Mouse (Mus musculus) ES-Bruce4 (cell line): Measurements from ENCODE around the gene Etv6. TPM values are rescaled to one million over a fixed set of nuclear protein-coding genes. Genes with fewer than 3 reads are reported as not detected.

ENCODE experiments used
- H3K27ac ChIP-seq: 2 replicates; pipeline ENCODE4 v1.5.1; 2012; ENCODE audit warnings: low read length, inconsistent platforms; ENCODE audit not compliant: insufficient read depth
- H3K27me3 ChIP-seq: 2 replicates; pipeline ENCODE4 v1.6.1; 2012; ENCODE audit warnings: mild to moderate bottlenecking, low read length, inconsistent platforms; ENCODE audit not compliant: control insufficient read depth, poor library complexity, insufficient read depth, severe bottlenecking
- H3K36me3 ChIP-seq: 2 replicates; pipeline ENCODE4 v1.6.1; 2012; ENCODE audit warnings: inconsistent platforms, mild to moderate bottlenecking, low read length, moderate library complexity; ENCODE audit not compliant: control insufficient read depth, poor library complexity, insufficient read depth, severe bottlenecking
- H3K4me1 ChIP-seq: one replicate; pipeline ENCODE4 v1.8.1; 2011; ENCODE audit warnings: low read length; ENCODE audit not compliant: control insufficient read depth, insufficient read depth
- H3K4me3 ChIP-seq: 2 replicates; pipeline ENCODE4 v1.5.1; 2011; ENCODE audit warnings: low read depth, mild to moderate bottlenecking, low read length
- H3K9ac ChIP-seq: 2 replicates; pipeline ENCODE4 v1.6.1; 2012; ENCODE audit warnings: low read depth, mild to moderate bottlenecking, inconsistent platforms; ENCODE audit not compliant: poor library complexity, severe bottlenecking
- H3K9me3 ChIP-seq: replicated peaks from 2 replicates; pipeline ENCODE4 v1.6.1; 2012; ENCODE audit warnings: mild to moderate bottlenecking, low read length, inconsistent platforms; ENCODE audit not compliant: control insufficient read depth, poor library complexity, insufficient read depth, severe bottlenecking
- CTCF ChIP-seq: IDR thresholded peaks from one replicate; pipeline ENCODE4 v1.8.1; 2011; ENCODE audit warnings: low read depth, low read length
- EP300 ChIP-seq: IDR thresholded peaks from 2 replicates; pipeline ENCODE4 v1.6.1; 2011; ENCODE audit warnings: low read depth, low read length; ENCODE audit not compliant: insufficient read depth
- POLR2A ChIP-seq: IDR thresholded peaks from one replicate; pipeline ENCODE4 v1.8.1; 2011; ENCODE audit warnings: low read length; ENCODE audit not compliant: insufficient read depth
- polyA plus RNA-seq: library from polyadenylated mRNA; stranded (reverse); fragments of >200 nt; gene quantifications from 2 replicates; pipeline ENCODE4 v1.2.4, GENCODE M21; 2011; ENCODE audit warnings: low read depth; ENCODE audit not compliant: missing spikeins, insufficient read depth, insufficient read length

Gene Etv6
- polyA plus RNA-seq, 1 experiment = 19.9 TPM

DNA sequence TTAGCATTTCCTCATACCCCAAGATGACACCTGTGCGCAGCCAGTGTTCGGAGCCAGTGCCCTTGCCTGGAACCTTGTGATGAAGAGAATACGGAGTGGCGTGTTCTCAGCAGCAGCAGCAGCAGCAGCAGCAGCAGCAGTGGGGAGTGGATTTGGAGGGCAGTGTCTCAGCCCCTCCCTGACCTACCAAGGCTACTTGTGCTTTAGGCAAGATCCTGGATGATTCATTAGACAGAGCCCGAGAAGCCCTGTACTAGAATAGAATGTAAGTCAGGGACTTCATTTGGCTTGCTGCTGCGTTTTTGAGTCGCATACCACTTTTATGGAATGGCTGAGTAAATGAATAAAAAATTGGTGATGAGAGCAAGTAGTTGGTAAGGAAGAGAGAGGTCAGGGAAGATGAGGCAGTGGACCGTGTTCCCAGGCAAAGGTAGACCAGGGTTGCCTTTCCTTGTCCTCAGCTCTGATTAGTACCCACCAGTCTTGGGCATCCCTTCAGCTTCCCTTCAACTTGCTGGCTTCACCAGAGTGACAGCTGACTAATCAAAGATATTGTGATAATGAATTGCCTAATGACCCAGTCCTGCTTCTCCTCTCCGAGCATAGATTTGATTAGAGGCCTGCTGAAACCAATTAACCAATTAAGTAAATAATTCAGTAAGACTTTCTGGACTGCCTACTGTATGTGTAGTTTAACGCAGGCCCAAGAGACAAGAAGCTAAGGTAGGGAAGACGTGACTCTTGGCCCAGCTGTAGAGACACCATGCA, 64.7 kb downstream of the Etv6 start:
- H3K36me3 ChIP-seq = no peaks in the 10 kb centered on the region
- no peak overlapping the region for H3K9ac ChIP-seq
- no peaks in the 10 kb centered on the region for H3K27me3 ChIP-seq
- no peaks in the 10 kb centered on the region for H3K4me1 ChIP-seq
- no peaks in the 10 kb centered on the region for H3K9me3 ChIP-seq
- no peak overlapping the region for H3K4me3 ChIP-seq
- TF ChIP-seq CTCF (no peak), EP300 (no peak), POLR2A (no peak)
- no peak overlapping the region for H3K27ac ChIP-seq

DNA sequence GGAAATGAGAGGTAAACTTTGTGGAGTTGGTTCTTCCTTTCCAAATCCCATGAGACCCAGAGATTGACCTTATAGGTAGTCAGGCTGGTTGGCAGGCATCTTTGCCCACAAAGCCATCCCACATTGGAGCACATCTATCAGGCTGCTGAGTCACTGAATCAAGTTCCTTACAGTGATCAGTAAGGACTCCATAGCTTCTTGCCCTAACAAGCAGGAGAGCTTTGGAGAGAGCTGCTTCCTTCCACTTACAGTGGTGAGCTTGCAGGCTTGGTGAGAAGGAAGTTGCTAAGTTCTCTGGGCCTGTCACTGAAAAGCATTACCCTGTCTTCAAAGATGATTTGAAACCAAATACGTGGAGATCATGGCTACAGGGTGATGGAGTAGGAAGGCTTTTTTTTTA, 66.9 kb downstream of the Etv6 start:
- no peak overlapping the region for H3K27ac ChIP-seq
- H3K4me1 ChIP-seq = no peaks in the 10 kb centered on the region
- H3K4me3 ChIP-seq = no peak overlapping the region
- H3K36me3 ChIP-seq = no peaks in the 10 kb centered on the region
- no peaks in the 10 kb centered on the region for H3K27me3 ChIP-seq
- H3K9ac ChIP-seq = no peak overlapping the region
- H3K9me3 ChIP-seq = no peaks in the 10 kb centered on the region
- TF ChIP-seq POLR2A = no peak
- no peak for TF ChIP-seq CTCF
- TF ChIP-seq EP300 = no peak

DNA sequence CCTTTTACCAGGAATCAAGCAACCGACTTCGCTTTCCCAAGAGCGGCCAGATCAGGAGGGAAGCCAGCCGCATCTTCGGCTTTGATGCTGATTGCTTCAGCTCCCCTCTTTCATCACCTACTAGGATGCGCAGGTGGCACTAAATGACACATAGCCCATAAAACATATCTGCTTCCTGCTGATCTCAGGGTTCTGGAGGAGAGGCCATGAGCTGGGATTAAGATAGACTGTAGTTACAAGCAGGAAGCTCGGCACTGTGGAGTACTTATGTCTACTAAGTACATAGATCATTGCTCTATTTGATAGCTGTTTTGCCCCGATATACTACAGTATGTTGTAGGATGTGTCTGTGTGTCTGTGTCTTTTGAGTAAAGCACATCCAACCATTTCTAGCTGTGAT, 68.0 kb downstream of the Etv6 start:
- H3K9ac ChIP-seq = no peak overlapping the region
- H3K36me3 ChIP-seq = no peaks in the 10 kb centered on the region
- no peaks in the 10 kb centered on the region for H3K4me1 ChIP-seq

DNA sequence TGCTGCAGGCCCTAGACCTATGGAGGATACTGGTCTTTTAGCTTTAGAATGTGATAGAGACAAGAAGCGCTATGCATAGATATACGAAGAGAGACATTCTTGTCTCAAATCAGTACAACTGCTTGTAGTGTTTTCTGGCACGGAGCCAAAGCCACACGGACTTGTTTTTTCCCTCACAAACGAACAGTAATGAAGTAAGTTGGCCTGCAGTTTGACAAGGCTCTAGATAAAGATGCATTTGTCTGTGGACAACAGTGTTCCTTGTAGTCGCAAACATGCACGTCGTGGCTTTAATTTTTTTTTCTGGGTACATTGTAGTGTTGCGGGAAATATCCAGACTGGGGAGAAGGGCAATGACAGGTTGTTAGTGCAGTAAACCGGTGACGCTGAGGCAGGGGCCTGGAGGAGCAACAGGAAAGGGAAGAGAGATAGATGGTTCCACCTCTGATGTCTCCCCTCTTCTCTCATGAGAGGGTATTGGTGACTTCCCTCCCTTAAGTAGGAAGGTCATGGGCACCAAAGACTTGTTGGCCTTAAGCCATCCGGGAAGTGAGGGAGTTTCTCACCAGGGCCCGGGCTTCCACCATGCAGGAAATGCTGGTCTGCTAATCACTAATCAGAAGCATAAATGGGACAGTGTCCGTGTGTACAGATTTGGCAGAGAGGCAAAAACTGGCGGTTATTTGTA, 70.2 kb downstream of the Etv6 start:
- Histone ChIP-seq H3K9ac (no peak overlapping the region), H3K4me3 (no peak overlapping the region), H3K36me3 (peaks cover 3% of the 10 kb centered on the region; the same call in 1 of the 2 replicates), H3K4me1 (no peaks in the 10 kb centered on the region), H3K27ac (no peak overlapping the region), H3K9me3 (peaks cover 10% of the 10 kb centered on the region), H3K27me3 (no peaks in the 10 kb centered on the region)
- no peak for TF ChIP-seq EP300
- no peak for TF ChIP-seq POLR2A
- TF ChIP-seq CTCF = no peak

More for the DNA sequence above, 68.0 kb downstream of the Etv6 start:
- TF ChIP-seq POLR2A (no peak), EP300 (no peak), CTCF (no peak)
- Histone ChIP-seq H3K9me3 (no peaks in the 10 kb centered on the region), H3K27me3 (no peaks in the 10 kb centered on the region), H3K27ac (no peak overlapping the region), H3K4me3 (no peak overlapping the region)

DNA sequence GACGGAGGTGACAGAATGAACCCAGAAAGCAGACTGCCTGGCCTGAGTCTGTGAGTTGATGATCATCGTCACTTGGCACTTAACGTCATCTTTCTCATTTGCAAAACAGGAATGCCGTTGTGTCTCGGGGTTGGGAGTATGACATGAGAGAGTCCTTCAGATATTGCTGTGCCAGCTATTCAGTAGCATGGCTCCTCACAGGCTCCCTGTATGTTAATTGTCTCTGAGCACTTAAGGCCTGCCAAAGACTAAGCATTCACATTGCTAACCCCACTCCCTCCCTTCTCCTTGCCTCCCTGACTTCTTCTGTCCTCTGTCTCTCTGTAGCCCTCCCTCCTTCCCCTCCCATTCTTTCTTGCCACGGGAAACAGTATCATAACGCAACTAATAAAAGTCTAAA, 72.2 kb downstream of the Etv6 start:
- no peaks in the 10 kb centered on the region for H3K27me3 ChIP-seq
- TF ChIP-seq POLR2A (no peak), EP300 (no peak), CTCF (no peak)
- peaks cover 3% of the 10 kb centered on the region; the same call in 1 of the 2 replicates for H3K36me3 ChIP-seq
- H3K27ac ChIP-seq = no peak overlapping the region
- H3K4me3 ChIP-seq = no peak overlapping the region
- H3K4me1 ChIP-seq = no peaks in the 10 kb centered on the region
- H3K9me3 ChIP-seq = peaks cover 10% of the 10 kb centered on the region
- H3K9ac ChIP-seq = no peak overlapping the region

DNA sequence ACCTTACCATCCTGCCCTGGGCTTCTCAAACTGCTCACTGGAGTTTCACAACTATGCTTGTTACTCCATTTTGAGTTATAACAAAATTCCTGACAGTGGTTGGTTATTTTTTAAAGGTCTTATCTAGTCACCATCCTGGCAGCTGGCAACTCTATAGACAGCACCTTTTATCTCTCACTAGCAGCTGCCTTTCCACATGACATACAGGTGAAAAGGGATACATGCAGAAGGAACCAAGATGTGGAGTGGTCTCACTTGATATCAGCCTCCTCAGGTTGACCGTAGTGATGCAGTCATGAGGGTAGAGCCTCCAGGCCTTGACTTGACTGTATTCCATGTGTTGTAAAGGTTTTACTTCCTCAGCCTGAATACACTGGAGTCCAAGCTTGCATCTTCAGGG, 74.2 kb downstream of the Etv6 start:
- TF ChIP-seq CTCF (no peak), EP300 (no peak), POLR2A (no peak)
- H3K4me3 ChIP-seq = no peak overlapping the region
- peaks cover 3% of the 10 kb centered on the region; the same call in 1 of the 2 replicates for H3K36me3 ChIP-seq
- no peak overlapping the region for H3K9ac ChIP-seq
- no peaks in the 10 kb centered on the region for H3K27me3 ChIP-seq
- H3K27ac ChIP-seq = no peak overlapping the region
- H3K9me3 ChIP-seq = peaks cover 10% of the 10 kb centered on the region
- H3K4me1 ChIP-seq = no peaks in the 10 kb centered on the region
